7 mouse cellular contexts compared by ENCODE assay signal in genomic region chr11:34314534-34315379, GRCm38 (mm10). TPM values are rescaled to one million over a fixed set of nuclear protein-coding genes. Genes with fewer than 3 reads are reported as not detected.
DNase-seq lines count a peak whose midpoint lies in the region; ATAC-seq lines count a peak whose summit lies in the region.

Gene Fam196b (plus strand): TSS chr11:34314822.

- 2% methylated on average over 13 of the region's 13 CpGs for WGBS in midbrain, embryonic 14.5 days

- H3K4me2 ChIP-seq in midbrain, embryonic 14.5 days (ENCODE audit: low read length), result peak within 1 kb of the TSS; percentile 56

- peak; percentile 65; the same call in 1 of the 2 replicates for ATAC-seq in midbrain, embryonic 14.5 days (ENCODE audit: low FRiP score, low TSS enrichment)

- peaks cover 22% of the 10 kb centered on the region for H3K4me1 ChIP-seq in midbrain, embryonic 14.5 days (ENCODE audit: control insufficient read depth, insufficient read depth, low read length)

- peaks cover 16% of the 10 kb centered on the region; the same call in 1 of the 2 replicates for H3K27me3 ChIP-seq in midbrain, embryonic 14.5 days (ENCODE audit: control insufficient read depth, insufficient read depth, low read length)

- H3K4me3 ChIP-seq in midbrain, embryonic 14.5 days (replicated peaks; ENCODE audit: low read depth, low read length), result peak within 1 kb of the TSS; percentile 39

- H3K27ac ChIP-seq in midbrain, embryonic 14.5 days (replicated peaks; ENCODE audit: low read depth, low read length), result 0 out of 2 replicates have a peak within 1 kb of the TSS, but pooled peaks have one; percentile 27

- H3K9me3 ChIP-seq in midbrain, embryonic 14.5 days (ENCODE audit: control insufficient read depth, low read length), result no peaks in the 10 kb centered on the region

- H3K9ac ChIP-seq in midbrain, embryonic 14.5 days (replicated peaks; ENCODE audit: low read length), result peak within 1 kb of the TSS; percentile 44

- peak; percentile 19 for DNase-seq in A20 (ENCODE audit: low read depth, low spot score)
- peak; percentile 82 for DNase-seq in ES-CJ7 (ENCODE audit: low read depth, low spot score)
- peak; percentile 80 for DNase-seq in embryo, embryonic 11 days
- peak; percentile 17 for DNase-seq in heart, postnatal 4 days
- DNase-seq in layer of hippocampus, postnatal 10 days (ENCODE audit: low spot score in 2 of 2), result peak; percentile 17 to 46
- peak; percentile 90 for DNase-seq in midbrain, embryonic 14.5 days
- no peak for DNase-seq in spleen, adult 12 weeks (ENCODE audit: low spot score)

- no peaks in the 10 kb centered on the region for H3K36me3 ChIP-seq in midbrain, embryonic 14.5 days (ENCODE audit: control insufficient read depth, insufficient read depth, low read length)

RNA-seq across cellular contexts. Expression of gene Fam196b, which starts in this region (rescaled TPM):
- under 1 TPM in 1 of 2 experiments, not detected in 1; 0.05 TPM for total RNA-seq in heart, postnatal 4 days (2021)
- total RNA-seq in layer of hippocampus, postnatal 10 days (2021), result 1 to 10 TPM in 1 of 2 experiments, under 1 TPM in 1; 0.87 to 1.2 TPM
- polyA plus RNA-seq in midbrain, embryonic 14.5 days (2014; fragmentation: Nextera tagmentation; extraction: Ambion mirVana), result 3.7 TPM in 2 replicates

Comparison
In these comparisons a context has a peak if more than half of its experiments do, and no peak if none do; other contexts are left out.
1. Peak in DNase-seq in heart, postnatal 4 days; RNA of the gene not detected or under 1 TPM.